Mouse (Mus musculus) E14TG2a.4 (cell line): Measurements from ENCODE around the gene Tcaim.

Experiments used
- CTCF ChIP-seq: conservative IDR thresholded peaks from 2 replicates; pipeline ENCODE4 v1.5.1; 2014; ENCODE audit warnings: low read length
- NANOG ChIP-seq: IDR thresholded peaks from 2 replicates; pipeline ENCODE4 v1.6.1; 2014; ENCODE audit warnings: borderline replicate concordance, low read length, mixed read lengths

- TF ChIP-seq CTCF (no peak), NANOG (no peak)
Observed at GRCm38 (mm10) chr9:122829826-122830380, 24.6 kb downstream of the Tcaim start.
